Comparison of ENCODE assay signal across 8 mouse cellular contexts in genomic region chr13:103332731-103333130, GRCm38 (mm10). TPM values are rescaled to one million over a fixed set of nuclear protein-coding genes. Genes with fewer than 3 reads are reported as not detected.
A peak's percentile ranks its signal among the peaks of the same experiment; 100 is the strongest.
DNase-seq lines count a peak whose midpoint lies in the region; ATAC-seq lines count a peak whose summit lies in the region.

No protein-coding gene starts in this region.

- no peaks in the 10 kb centered on the region for H3K36me3 ChIP-seq in heart, embryonic 13.5 days
- H3K36me3 ChIP-seq in embryonic facial prominence, embryonic 10.5 days (replicated peaks) = no peaks in the 10 kb centered on the region
- no peaks in the 10 kb centered on the region for H3K36me3 ChIP-seq in hindbrain, embryonic 12.5 days
- H3K36me3 ChIP-seq in midbrain, embryonic 16.5 days (ENCODE audit: control insufficient read depth, insufficient read depth, low read length) = no peaks in the 10 kb centered on the region

- peak overlapping the region; percentile 68 for H3K4me3 ChIP-seq in heart, embryonic 13.5 days
- H3K4me3 ChIP-seq in embryonic facial prominence, embryonic 10.5 days = peak overlapping the region; percentile 78
- H3K4me3 ChIP-seq in hindbrain, embryonic 12.5 days = peak overlapping the region; percentile 59
- H3K4me3 ChIP-seq in midbrain, embryonic 16.5 days (ENCODE audit: low read depth, low read length) = peak overlapping the region; percentile 56

- WGBS in heart, embryonic 13.5 days = 10% methylated on average over 9 of the region's 9 CpGs
- WGBS in embryonic facial prominence, embryonic 10.5 days = 6% methylated on average over 9 of the region's 9 CpGs
- WGBS in hindbrain, embryonic 12.5 days = 4% methylated on average over 9 of the region's 9 CpGs
- WGBS in midbrain, embryonic 16.5 days = 5% methylated on average over 9 of the region's 9 CpGs

- peaks cover 51% of the 10 kb centered on the region for H3K27me3 ChIP-seq in heart, embryonic 13.5 days (replicated peaks)
- H3K27me3 ChIP-seq in embryonic facial prominence, embryonic 10.5 days (replicated peaks; ENCODE audit: low read depth, poor library complexity, severe bottlenecking) = peaks cover 72% of the 10 kb centered on the region
- H3K27me3 ChIP-seq in hindbrain, embryonic 12.5 days = peaks cover 38% of the 10 kb centered on the region
- peaks cover 5% of the 10 kb centered on the region; the same call in 1 of the 2 replicates for H3K27me3 ChIP-seq in midbrain, embryonic 16.5 days (ENCODE audit: control insufficient read depth, insufficient read depth, low read depth, low read length)

- DNase-seq in heart, adult 8-10 months (ENCODE audit: low spot score) = no peak
- DNase-seq in embryonic facial prominence, embryonic 10.5 days (ENCODE audit: low spot score) = no peak
- no peak for DNase-seq in c-Kit-positive CD71-positive TER-119-positive erythroid progenitor cells, embryonic 14.5 days (ENCODE audit: low spot score)
- no peak for DNase-seq in thymus, postnatal 36 days
- DNase-seq in cerebellum, adult 8-10 months = no peak

- no peaks in the 10 kb centered on the region for H3K9me3 ChIP-seq in heart, embryonic 13.5 days
- no peaks in the 10 kb centered on the region for H3K9me3 ChIP-seq in embryonic facial prominence, embryonic 10.5 days
- no peaks in the 10 kb centered on the region for H3K9me3 ChIP-seq in hindbrain, embryonic 12.5 days (replicated peaks)
- no peaks in the 10 kb centered on the region for H3K9me3 ChIP-seq in midbrain, embryonic 16.5 days (replicated peaks; ENCODE audit: control insufficient read depth, low read length, poor library complexity, severe bottlenecking)

- peak overlapping the region; percentile 98 for H3K4me2 ChIP-seq in heart, embryonic 13.5 days
- peak overlapping the region; percentile 95 for H3K4me2 ChIP-seq in hindbrain, embryonic 12.5 days (replicated peaks)
- H3K4me2 ChIP-seq in midbrain, embryonic 16.5 days (ENCODE audit: low read length) = peak overlapping the region; percentile 97

- no peak overlapping the region for H3K27ac ChIP-seq in heart, embryonic 13.5 days (replicated peaks)
- H3K27ac ChIP-seq in embryonic facial prominence, embryonic 10.5 days (replicated peaks) = no peak overlapping the region
- H3K27ac ChIP-seq in hindbrain, embryonic 12.5 days = no peak overlapping the region
- H3K27ac ChIP-seq in midbrain, embryonic 16.5 days (ENCODE audit: low read length) = no peak overlapping the region

- H3K9ac ChIP-seq in heart, embryonic 13.5 days = peak overlapping the region; percentile 84
- no peak overlapping the region for H3K9ac ChIP-seq in hindbrain, embryonic 12.5 days
- H3K9ac ChIP-seq in midbrain, embryonic 16.5 days (ENCODE audit: low read depth, low read length) = peak overlapping the region; percentile 28; the same call in 1 of the 2 replicates

- ATAC-seq in heart, embryonic 13.5 days (ENCODE audit: extremely low read depth, insufficient number of reproducible peaks, low FRiP score, low TSS enrichment) = no peak
- ATAC-seq in hindbrain, embryonic 12.5 days (ENCODE audit: low FRiP score) = no peak
- ATAC-seq in midbrain, embryonic 16.5 days = no peak

- peaks cover 23% of the 10 kb centered on the region for H3K4me1 ChIP-seq in heart, embryonic 13.5 days
- H3K4me1 ChIP-seq in embryonic facial prominence, embryonic 10.5 days = peaks cover 34% of the 10 kb centered on the region
- peaks cover 33% of the 10 kb centered on the region for H3K4me1 ChIP-seq in hindbrain, embryonic 12.5 days
- peaks cover 12% of the 10 kb centered on the region for H3K4me1 ChIP-seq in midbrain, embryonic 16.5 days (ENCODE audit: control insufficient read depth, insufficient read depth, low read length)

RNA-seq across cellular contexts. Expression of gene Mast4, which starts 1.6 kb away (rescaled TPM):
- 36.8 and 39.8 TPM in 2 replicates for polyA plus RNA-seq in heart, embryonic 13.5 days (2015; fragmentation: Nextera tagmentation; extraction: Ambion mirVana)
- total RNA-seq in heart, adult 8-10 months (2022) = 10 to 100 TPM; 19.8 to 27.6 (median 25.3) TPM
- polyA plus RNA-seq in embryonic facial prominence, embryonic 10.5 days (2016; fragmentation: Nextera tagmentation; extraction: Ambion mirVana) = 21.3 and 23.0 TPM in 2 replicates
- polyA plus RNA-seq in hindbrain, embryonic 12.5 days (2016; fragmentation: Nextera tagmentation; extraction: Ambion mirVana) = 36.2 and 38.2 TPM in 2 replicates
- 33.8 and 45.1 TPM in 2 replicates for polyA plus RNA-seq in midbrain, embryonic 16.5 days (2015; fragmentation: Nextera tagmentation; extraction: Ambion mirVana)
